Mouse (Mus musculus): ENCODE measurements around the gene Asb7.

DNA sequence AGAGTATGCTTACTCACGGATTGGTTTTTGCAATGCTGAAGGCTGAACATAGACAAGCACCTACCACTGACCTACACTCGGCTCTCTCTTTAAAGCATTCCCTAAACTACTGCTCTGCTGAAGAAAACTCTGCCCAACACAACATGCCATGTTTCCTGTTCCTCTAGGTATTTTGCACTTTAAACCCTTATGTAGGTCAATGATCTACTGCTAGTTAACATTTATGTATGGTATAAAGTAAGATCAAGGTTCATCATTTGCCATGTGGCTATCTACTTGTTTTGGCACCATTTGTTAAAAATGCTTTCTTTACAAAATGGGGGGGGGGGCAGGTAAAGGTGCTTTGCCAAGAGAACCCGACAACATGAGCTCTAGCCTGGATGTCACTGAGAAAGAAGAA lies 25.8 kb downstream of the Asb7 start:
- TF ChIP-seq CTCF (IDR thresholded peaks at IDR 0.05; ENCODE audit: borderline replicate concordance, insufficient read depth, low read depth, low read length) (no peak), POLR2A (IDR thresholded peaks at IDR 0.05; ENCODE audit: borderline replicate concordance, insufficient read depth, low read length) (no peak)

Measured in cerebellum, adult 2 months (tissue).